Mouse (Mus musculus) central nervous system, embryonic 18 days (tissue): ENCODE measurements around the gene Cacna1c. TPM values are rescaled to one million over a fixed set of nuclear protein-coding genes. Genes with fewer than 3 reads are reported as not detected.

Experiments
- polyA plus RNA-seq: library from polyadenylated mRNA; depleted of rRNA; stranded (reverse); fragments of >200 nt; gene quantifications from 2 replicates; pipeline ENCODE4 v1.2.3, GENCODE M21; 2012; rRNA removed

Cacna1c gene
- 15.4 and 16.8 TPM in 2 replicates for polyA plus RNA-seq

GRCm38 (mm10) chr6:119196382-119197305 is at the start of gene Cacna1c:
Cacna1c (minus strand) TSS chr6:119196418.

GRCm38 (mm10) chr6:119236241-119236640 is 40.0 kb upstream of the Cacna1c start, which contains the start of gene Cacna2d4:
Cacna2d4 (plus strand) TSS chr6:119236526.

DNA sequence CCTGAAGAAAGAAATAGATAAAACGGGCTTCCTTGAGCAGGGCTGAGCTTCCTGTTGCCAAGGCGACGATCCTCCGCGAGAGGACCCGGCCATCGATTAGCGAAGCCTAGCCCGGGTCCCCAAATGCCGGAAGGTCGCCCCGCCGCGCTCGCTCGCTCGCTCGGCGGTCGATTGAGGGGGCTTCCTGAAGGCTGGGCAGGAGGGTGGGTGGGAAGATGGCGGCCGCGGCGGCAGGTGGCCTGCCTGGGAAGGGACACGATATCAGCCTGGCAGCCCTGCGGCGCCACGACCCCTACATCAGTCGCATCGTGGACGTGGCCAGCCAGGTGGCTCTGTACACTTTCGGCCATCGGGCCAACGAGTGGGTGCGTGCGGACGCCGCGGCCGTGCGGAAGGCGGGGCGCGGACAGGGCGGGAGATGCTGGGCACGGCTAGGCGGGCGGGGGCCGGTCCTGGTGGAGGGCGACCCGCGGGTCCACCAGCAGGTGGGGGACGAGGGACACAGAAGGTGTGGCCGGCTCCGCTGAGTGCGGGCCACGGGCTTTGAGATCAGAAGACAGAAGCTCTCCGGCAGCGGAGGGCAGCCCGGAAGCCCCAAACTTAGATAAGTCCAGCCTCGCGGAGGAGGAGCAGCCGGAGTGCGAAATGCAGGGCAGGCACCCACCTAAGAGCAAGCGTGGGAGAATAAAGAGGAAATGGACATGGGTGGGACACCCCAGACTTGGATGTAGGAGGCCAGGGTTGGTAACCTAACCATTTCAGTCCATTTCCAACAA is 21.0 kb downstream of the Cacna1c start, which contains the start of gene Dcp1b:
Dcp1b (plus strand) TSS at position 176 of the 776 bp plus-strand sequence.

GRCm38 (mm10) chr6:118561745-118562609 is 634.2 kb downstream of the Cacna1c start, which contains the start of gene Ankrd26:
Ankrd26 (minus strand) TSS chr6:118562226.

Other genes starting within 250 kb of the Cacna1c start
- 32.8 and 33.1 TPM in 2 replicates for gene Dcp1b, start 21.2 kb downstream of the Cacna1c start, polyA plus RNA-seq
- 0.12 and 0.74 TPM in 2 replicates for gene Cacna2d4, start 40.1 kb upstream of the Cacna1c start, polyA plus RNA-seq
- gene Lrtm2, start 134.3 kb upstream of the Cacna1c start, polyA plus RNA-seq, result 18.9 and 19.2 TPM in 2 replicates
- 40.1 and 41.8 TPM in 2 replicates for gene Adipor2, start 221.3 kb upstream of the Cacna1c start, polyA plus RNA-seq